Mouse (Mus musculus): ENCODE measurements around the gene Tnxb. TPM values are rescaled to one million over a fixed set of nuclear protein-coding genes. Genes with fewer than 3 reads are reported as not detected.
A peak's percentile ranks its signal among the peaks of the same experiment; 100 is the strongest.
"Not testable (repeated sequence)": the region's sequence is repeated elsewhere in the genome, so short reads cannot be mapped to it uniquely, and the experiment has no call there.

The Tnxb gene
- total RNA-seq, 2 experiments from 2014 or later, result 38.3 to 50.5 TPM

GRCm38 (mm10) chr17:34683686-34684220 is 13.4 kb downstream of the Tnxb start:
- no peak for DNase-seq

DNA sequence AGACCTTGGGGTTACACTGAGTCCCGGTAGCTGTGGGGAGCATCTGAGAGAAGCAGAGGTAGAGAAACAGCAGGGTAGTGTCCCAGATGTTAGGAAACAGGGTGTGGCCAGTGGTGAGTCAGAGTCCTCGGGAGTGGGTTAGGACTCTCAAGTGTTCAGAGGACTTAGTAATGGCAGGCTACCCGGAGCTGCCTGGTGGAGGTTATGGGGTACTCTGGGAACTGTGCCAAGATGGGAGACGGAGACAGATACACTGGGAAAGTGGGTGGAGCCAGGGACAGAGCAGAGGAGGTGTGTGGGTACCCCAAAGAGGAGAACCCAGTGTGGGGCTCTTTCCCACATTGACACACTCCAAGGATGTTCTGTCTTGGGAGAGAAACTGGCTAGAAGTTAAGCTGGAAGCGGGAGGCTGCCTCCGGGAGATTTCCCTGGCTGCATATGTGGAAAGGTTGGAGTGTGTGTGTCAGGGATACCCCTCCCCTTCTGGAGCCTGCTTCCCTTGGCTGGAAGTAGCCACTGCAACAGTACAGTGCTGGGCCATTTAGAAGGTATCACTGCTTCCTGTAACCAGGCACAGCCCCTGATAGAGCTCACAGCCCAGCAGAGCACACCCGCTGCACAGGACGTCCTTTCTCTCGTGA is 14.0 kb downstream of the Tnxb start:
- peak; percentile 63 for DNase-seq

DNA sequence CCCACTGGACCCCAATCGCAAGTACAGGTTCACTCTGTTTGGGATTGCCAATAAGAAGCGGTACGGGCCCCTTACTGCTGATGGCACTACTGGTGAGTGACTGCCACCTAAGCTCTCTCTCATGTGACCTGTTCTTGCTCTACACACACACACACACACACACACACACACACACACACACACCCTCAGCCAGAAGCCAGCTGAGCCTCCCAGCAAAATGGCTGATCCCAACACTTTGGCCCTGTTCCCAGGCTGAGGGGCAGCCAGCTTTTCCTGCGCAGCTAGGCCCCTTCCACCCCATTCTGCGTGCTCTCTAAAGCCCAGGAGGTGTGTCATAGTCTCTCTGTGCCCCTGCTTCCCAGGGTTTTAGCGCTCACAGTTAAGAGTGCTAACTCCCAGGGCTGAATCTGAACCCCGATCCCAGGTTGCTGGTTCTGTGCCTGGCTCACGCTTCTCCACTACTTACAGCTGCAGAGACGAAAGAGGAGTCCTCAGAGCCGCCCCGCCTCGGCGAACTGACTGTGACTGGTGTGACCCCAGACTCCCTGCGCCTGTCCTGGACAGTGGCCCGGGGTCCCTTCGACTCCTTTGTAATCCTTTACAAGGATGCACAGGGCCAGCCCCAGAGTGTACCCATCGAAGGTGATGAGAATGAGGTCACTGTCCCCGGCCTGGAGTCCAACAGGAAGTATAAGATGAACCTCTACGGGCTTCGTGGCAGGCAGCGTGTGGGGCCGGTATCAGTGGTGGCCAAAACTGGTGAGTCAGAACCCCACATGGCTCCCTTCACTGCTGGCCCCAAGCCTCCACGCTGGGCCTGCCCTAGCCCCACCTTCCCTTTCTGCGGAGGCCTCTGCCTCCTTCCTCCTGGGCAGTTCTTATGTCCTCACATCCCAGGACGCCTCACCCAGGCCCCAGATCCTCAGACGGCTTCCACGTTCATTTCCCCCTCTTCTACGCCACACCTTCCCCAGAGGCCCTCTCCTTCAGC is 15.1 kb downstream of the Tnxb start:
- peak; percentile 79 for DNase-seq

DNA sequence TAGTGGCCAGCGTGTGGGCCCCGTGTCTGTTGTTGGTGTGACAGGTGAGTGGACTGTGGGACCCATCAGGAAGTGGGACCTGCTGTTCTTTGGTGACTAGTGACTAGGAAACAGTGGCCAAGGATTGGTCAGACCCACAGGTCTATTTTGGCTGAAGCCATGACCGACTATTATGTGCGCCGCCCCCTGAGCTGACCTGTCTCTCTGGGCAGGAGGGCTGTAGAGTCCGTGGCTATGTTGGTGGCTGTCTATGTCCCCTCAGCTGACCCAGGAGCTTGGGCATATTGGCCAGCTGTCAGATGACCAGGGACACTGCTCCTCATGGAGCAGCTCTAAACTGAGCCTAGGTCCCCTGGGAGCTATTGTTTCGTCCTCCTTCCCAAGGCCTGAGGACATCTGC is 18.6 kb downstream of the Tnxb start:
- DNase-seq, result no peak

DNA sequence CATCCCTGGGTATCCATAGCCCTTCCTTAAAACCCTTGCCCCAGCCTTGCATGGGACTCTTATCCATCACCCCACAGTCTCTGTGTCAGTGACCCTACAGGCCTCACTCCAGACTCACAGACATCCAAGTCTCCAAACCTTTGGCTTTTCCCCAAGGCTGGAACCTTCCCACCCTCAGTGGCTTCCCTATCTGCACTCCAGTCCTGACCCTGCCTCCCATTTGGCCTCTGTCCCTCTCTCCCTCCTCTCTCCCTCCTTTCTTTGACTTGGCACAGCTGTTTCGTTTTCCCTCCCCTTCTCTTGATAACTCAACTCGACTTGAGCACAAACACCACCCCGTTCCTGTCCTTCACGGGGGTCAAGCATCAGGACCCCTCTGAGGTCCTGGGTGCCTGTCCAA is 20.1 kb downstream of the Tnxb start:
- DNase-seq, result peak; percentile 70

DNA sequence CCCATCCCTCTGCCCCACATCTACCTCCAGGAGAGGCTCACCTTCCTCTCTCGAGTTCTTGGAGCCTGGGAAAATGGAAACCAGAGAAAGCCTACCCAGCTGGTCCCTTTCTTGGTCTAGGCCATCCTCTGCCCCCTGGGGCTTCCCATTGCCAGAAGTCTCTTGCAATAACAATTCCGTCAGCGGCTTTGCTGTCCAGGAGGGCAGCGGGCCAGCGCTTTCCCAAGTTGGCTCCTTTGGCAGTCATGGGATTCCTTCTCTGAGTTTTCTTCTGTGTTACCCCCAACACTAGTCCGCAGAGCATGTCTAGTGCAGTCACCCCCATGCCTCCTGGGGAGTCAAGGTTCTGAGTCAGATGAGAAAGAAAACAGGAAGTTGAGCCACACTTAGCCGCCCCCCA is 22.6 kb downstream of the Tnxb start:
- peak; percentile 83 for DNase-seq

GRCm38 (mm10) chr17:34699575-34700408 is 29.5 kb downstream of the Tnxb start:
- DNase-seq, result no peak

GRCm38 (mm10) chr17:34700671-34701071 is 30.3 kb downstream of the Tnxb start:
- no peak for DNase-seq

GRCm38 (mm10) chr17:34706476-34706875 is 36.1 kb downstream of the Tnxb start:
- not testable (repeated sequence) for DNase-seq

GRCm38 (mm10) chr17:34712951-34713350 is 42.6 kb downstream of the Tnxb start:
- peak; percentile 30 for DNase-seq

GRCm38 (mm10) chr17:34714181-34714907 is 44.0 kb downstream of the Tnxb start:
- not testable (repeated sequence) for DNase-seq

- not testable (repeated sequence) for DNase-seq
Measured at GRCm38 (mm10) chr17:34714908-34715445, 44.6 kb downstream of the Tnxb start.

DNA sequence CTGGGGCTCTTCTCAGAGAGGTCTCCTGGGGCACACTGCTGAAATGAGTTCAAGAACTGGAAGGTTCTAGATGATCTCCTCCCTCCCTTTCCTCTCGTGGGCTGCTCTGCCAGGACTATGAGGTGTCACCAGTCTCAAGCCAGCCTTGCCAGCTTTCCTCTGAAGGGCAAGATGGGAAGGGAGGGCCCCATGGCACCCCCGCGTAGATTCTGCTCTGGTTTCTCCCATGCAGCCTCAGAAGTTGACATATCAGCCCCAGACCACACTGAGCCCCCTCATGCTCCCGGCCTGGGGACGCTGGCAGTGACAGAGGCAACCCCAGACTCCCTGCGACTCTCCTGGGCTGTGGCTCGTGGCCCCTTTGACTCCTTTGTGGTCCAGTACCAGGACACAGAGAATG is 45.1 kb downstream of the Tnxb start:
- not testable (repeated sequence) for DNase-seq

GRCm38 (mm10) chr17:34716247-34716646 is 45.9 kb downstream of the Tnxb start:
- DNase-seq, result no peak

DNA sequence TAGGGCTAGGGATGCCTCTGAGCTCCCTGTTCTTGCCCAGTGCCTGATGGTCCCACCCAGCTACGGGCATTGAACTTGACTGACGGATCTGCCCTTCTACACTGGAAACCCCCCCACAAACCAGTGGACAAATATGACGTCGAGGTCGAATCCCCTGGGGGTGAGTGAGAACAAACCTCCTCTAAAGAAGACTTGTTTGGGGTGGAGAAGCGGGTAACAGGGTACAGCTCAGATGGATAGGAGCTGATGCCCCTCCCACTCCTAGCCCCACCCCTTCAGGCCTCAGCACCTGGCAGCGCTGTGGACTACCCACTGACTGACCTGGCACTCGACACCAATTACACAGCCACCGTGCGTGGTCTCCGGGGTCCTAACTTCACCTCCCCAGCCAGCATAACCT is 47.1 kb downstream of the Tnxb start:
- no peak for DNase-seq

- DNase-seq, result not testable (repeated sequence)
Measured at GRCm38 (mm10) chr17:34719886-34720285, 49.6 kb downstream of the Tnxb start.

DNA sequence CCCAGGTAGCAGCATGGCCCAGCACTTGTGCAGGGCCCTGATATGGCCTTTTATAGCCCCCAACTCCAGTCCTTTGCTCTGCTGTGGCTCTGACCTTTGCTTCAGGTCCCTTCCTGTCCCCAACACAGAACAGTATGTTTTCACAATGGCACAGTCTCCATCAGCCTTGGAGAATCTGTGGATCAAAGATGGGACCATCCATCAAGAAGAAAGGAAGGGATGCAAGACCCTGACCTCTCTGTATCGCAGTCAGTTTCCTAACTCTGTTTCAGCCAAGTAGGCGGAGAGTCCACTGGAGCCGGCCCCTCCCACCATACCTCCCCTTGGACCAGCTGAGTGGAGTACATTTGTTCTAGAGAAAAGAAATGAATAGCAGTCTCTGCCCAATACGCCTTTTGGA is 51.9 kb downstream of the Tnxb start:
- not testable (repeated sequence) for DNase-seq

DNA sequence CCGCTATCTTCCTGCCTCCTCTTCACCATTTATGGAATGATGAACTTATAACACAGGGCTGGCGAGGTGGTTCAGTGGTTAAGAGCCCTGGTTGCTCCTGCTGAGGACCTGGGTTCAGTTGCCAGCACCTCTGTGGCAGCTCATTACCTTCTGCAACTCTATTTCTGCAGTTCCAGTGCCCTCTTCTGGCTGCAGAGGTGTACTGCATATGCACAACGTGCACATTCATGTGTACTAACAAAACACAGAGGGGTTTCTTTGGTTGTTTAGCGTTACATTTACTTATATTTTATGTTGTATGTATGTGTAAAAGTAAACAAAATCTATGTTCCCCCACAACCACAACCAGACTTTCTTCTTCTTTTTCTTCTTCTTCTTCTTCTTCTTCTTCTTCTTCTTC is 52.7 kb downstream of the Tnxb start:
- DNase-seq, result no peak

DNA sequence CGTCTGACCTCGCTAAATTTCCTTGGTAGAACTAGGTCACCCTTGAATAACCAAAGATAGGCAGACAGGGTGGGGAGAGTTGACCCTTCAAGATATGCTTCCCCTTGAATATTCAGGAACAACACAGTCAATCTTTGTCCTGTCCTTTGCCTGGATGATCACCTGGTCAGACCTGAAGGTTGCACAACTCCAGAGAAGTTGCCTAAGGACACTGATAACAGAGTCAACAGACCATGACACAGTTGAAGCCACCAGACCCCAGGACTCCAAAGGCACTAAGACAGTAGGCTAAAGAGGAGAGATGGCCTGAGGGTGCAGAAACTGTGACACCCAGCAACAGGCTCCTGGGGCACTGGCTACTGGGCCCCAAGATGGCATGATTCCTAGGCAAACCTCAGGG is 57.6 kb downstream of the Tnxb start:
- DNase-seq, result no peak

- not testable (repeated sequence) for DNase-seq
Measured at GRCm38 (mm10) chr17:34729155-34729554, 58.8 kb downstream of the Tnxb start.

All from gastrocnemius, postnatal 25 days (tissue).